Mouse (Mus musculus) heart, embryonic 11.5 days (tissue): ENCODE measurements around the gene Cfap74. TPM values are rescaled to one million over a fixed set of nuclear protein-coding genes. Genes with fewer than 3 reads are reported as not detected.

Experiments
- ATAC-seq: fragments of 200-750 bp; cut with Nextera tagmentation; replicated peaks from 2 replicates; pipeline ENCODE4 v1.8.0; 2017; ENCODE audit warnings: moderate library complexity; ENCODE audit not compliant: insufficient number of reproducible peaks, low FRiP score, low TSS enrichment
- H3K27ac ChIP-seq: fragments of 300-500 bp; sonication (generic); 2 replicates; pipeline ENCODE4 v1.5.1; 2014; ENCODE audit warnings: mild to moderate bottlenecking, low read depth, low read length
- H3K27me3 ChIP-seq: fragments of 300-500 bp; sonication (generic); 2 replicates; pipeline ENCODE4 v1.6.1; 2014; ENCODE audit warnings: mild to moderate bottlenecking, low read length, mixed read lengths; ENCODE audit not compliant: control insufficient read depth, insufficient read depth
- H3K36me3 ChIP-seq: fragments of 300-500 bp; sonication (generic); 2 replicates; pipeline ENCODE4 v1.6.1; 2014; ENCODE audit warnings: mild to moderate bottlenecking, low read length, moderate library complexity, mixed read lengths; ENCODE audit not compliant: control insufficient read depth, insufficient read depth
- H3K4me1 ChIP-seq: fragments of 300-500 bp; sonication (generic); 2 replicates; pipeline ENCODE4 v1.6.1; 2014; ENCODE audit warnings: low read length; ENCODE audit not compliant: control insufficient read depth, insufficient read depth
- H3K4me2 ChIP-seq: fragments of 300-500 bp; sonication (generic); 2 replicates; pipeline ENCODE4 v1.6.1; 2014; ENCODE audit warnings: mild to moderate bottlenecking, moderate library complexity
- H3K4me3 ChIP-seq: fragments of 300-500 bp; sonication (generic); 2 replicates; pipeline ENCODE4 v1.5.1; 2014; ENCODE audit warnings: low read depth, low read length
- H3K9ac ChIP-seq: fragments of 300-500 bp; sonication (generic); 2 replicates; pipeline ENCODE4 v1.6.1; 2014; ENCODE audit warnings: mild to moderate bottlenecking, low read depth, low read length, moderate library complexity
- H3K9me3 ChIP-seq: fragments of 300-500 bp; sonication (generic); replicated peaks from 2 replicates; pipeline ENCODE4 v1.6.1; 2016; ENCODE audit warnings: low read length; ENCODE audit not compliant: control insufficient read depth
- WGBS: fragments of 180-500 bp; shearing (Covaris S2); extraction: QIAGEN DNeasy Blood & Tissue Kit; methylation state at CpG from one replicate; pipeline ENCODE4 v1.1.7; 2014; ENCODE audit not compliant: insufficient replicate concordance; 5-methylcytosine and 5-hydroxymethylcytosine counted together
- polyA plus RNA-seq: library from polyadenylated mRNA; unstranded; fragments of >200 nt; fragmentation: Nextera tagmentation; extraction: Ambion mirVana; gene quantifications from 2 replicates; pipeline ENCODE4 v1.2.1, GENCODE M21; 2014

The Cfap74 gene
- polyA plus RNA-seq, 1 experiment from 2014 or later = 1.8 TPM

DNA sequence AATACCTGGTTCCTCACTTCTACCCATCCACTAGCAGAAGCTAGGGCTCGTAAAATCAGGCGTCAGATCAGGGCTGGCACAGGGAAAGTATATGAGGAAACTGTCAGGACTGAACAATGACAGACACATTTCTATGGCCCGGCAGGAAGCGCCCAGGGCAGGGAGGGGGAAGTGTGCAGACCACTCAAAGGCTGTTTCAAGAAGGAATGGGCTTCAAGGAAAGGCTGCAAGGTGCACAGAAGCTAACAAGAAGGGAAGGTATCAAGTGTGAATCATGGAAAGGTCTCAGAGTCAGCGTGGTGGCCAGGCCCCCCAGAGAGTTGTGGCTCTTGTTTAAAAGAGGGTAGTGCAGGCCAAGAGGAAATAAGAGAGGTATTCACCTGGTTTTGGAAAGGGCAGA, 81.5 kb downstream of the Cfap74 start:
- Histone ChIP-seq H3K9me3 (no peaks in the 10 kb centered on the region), H3K9ac (peak overlapping the region; percentile 99), H3K4me1 (peaks cover 45% of the 10 kb centered on the region), H3K4me3 (peak overlapping the region; percentile 71), H3K27ac (peak overlapping the region; percentile 91; the same call in 1 of the 2 replicates), H3K4me2 (peak overlapping the region; percentile 81), H3K36me3 (no peaks in the 10 kb centered on the region), H3K27me3 (no peaks in the 10 kb centered on the region)
- no peak for ATAC-seq
- 40% methylated on average over 5 of the region's 5 CpGs for WGBS

DNA sequence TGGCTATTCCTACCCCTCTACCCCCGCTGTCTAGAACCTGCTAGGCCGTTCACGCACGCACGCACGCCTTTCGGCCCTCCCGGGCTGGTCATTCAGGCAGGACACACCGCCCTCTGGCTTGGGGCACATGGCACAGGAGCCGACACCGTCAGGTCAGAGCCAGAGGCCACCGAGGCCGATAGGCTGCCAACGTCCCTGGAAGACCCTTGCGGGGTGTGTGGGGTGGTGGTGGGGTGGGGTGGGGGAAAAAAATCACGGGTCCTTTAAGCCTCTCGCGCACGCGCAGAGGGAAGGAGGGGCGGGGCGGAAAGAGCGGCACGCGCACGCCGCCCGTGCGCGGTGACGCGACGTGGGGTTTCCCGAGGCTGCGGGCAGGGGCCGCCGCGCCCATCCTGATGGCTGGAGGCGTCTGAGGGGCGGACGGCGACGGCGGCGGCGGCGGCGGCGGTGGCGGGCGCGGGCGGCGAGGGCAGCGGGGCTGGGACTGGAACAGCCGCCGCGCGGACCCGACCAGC, 82.1 kb downstream of the Cfap74 start, which contains the start of gene Gnb1:
TSS of gene Gnb1 (plus strand) at position 372 of the 515 bp plus-strand sequence.
- no peaks in the 10 kb centered on the region for H3K9me3 ChIP-seq
- ATAC-seq = peak; percentile 80
- peak within 1 kb of the TSS; percentile 91 for H3K27ac ChIP-seq
- peak within 1 kb of the TSS; percentile 71 for H3K4me3 ChIP-seq
- peak within 1 kb of the TSS; percentile 81 for H3K4me2 ChIP-seq
- peaks cover 45% of the 10 kb centered on the region for H3K4me1 ChIP-seq
- no peaks in the 10 kb centered on the region for H3K36me3 ChIP-seq
- H3K9ac ChIP-seq = peak within 1 kb of the TSS; percentile 99
- no peaks in the 10 kb centered on the region for H3K27me3 ChIP-seq
- under 1% methylated on average over 42 of the region's 60 CpGs for WGBS

DNA sequence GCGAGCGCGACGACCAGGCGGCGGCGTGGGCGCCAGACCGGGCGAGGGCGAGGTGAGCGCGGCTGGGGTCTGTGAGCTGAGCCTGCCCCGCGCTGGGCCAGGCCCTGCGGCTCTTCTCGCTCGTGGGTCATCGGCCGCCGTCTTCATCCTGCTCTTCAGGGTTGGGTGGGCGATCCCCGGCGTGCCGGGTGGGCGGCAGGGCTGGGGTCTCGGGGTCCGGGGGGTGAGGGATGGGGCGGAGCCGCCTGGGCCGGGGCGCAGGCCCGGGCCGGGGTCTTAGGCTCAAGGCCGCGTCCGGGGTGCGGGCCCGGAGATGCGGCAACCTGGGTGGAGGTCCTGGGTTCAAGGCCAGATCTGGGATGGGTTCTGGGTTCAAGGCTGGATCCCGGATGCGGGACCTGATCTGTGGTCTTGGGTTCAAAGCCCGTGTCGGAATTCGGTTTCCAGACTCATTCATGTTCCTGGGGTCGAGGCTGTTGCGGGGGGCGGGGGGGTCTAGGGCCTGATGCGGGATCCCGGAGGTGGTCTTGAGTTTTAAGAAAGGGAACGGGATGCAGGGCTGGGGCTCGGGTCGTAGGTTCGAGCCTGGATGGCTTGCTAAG, 82.6 kb downstream of the Cfap74 start:
- Histone ChIP-seq H3K9me3 (no peaks in the 10 kb centered on the region), H3K4me2 (peak overlapping the region; percentile 81), H3K4me3 (peak overlapping the region; percentile 71), H3K4me1 (peaks cover 44% of the 10 kb centered on the region), H3K27ac (peak overlapping the region; percentile 91), H3K9ac (peak overlapping the region; percentile 99), H3K36me3 (no peaks in the 10 kb centered on the region), H3K27me3 (no peaks in the 10 kb centered on the region)
- under 1% methylated on average over 52 of the region's 54 CpGs for WGBS
- ATAC-seq = peak; percentile 43

DNA sequence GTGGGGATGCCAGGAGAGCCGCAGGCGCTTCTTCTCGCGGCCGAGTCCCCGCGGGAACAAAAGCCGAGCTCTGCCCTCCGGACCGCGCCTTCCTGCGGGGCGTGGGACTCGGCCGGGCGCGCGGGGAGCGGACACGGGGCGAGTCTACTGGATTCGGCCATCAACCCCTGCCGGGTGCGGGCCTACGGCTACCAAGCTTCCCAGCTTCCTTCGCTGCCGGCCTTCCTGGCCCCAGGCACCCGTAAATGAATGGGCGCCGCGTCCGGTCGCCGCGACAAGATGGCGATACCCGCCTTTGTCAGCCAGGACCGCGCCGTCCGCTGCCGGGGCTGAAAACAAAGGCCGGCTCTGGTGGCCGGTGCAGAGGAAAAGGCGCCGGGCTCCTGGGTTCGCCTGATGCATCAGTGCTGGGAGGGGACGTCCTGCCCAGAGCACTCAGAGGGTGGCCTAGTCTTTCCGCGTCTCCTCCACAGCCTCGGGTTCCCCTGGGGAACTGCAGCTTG, 83.2 kb downstream of the Cfap74 start:
- H3K36me3 ChIP-seq = no peaks in the 10 kb centered on the region
- H3K27me3 ChIP-seq = no peaks in the 10 kb centered on the region
- H3K4me2 ChIP-seq = peak overlapping the region; percentile 81
- H3K9me3 ChIP-seq = no peaks in the 10 kb centered on the region
- peaks cover 42% of the 10 kb centered on the region for H3K4me1 ChIP-seq
- no peak for ATAC-seq
- peak overlapping the region; percentile 99 for H3K9ac ChIP-seq
- H3K27ac ChIP-seq = peak overlapping the region; percentile 91
- H3K4me3 ChIP-seq = peak overlapping the region; percentile 71
- WGBS = under 1% methylated on average over 43 of the region's 51 CpGs

DNA sequence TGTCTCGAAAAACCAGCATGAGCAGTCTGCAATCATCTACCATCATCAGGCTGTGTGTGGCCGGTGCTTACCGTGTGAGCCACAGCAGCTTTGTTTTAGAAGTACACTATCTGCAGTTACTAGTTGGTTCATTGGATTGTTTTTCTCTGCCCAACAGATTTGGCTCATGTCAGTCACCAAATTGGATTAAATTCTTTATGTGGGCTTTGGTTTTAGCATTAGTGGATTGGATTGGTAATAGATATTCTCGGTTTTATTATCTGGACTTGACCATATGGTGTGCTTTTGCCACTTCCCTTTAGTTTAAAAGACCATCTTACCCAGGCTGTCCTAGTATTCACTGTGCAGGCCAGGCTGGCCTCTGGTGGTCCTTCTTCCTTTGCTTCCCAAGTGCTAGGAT, 85.9 kb downstream of the Cfap74 start:
- H3K36me3 ChIP-seq = no peaks in the 10 kb centered on the region
- no peak overlapping the region for H3K4me3 ChIP-seq
- no peak overlapping the region for H3K27ac ChIP-seq
- no peak for ATAC-seq
- H3K9ac ChIP-seq = no peak overlapping the region
- H3K27me3 ChIP-seq = no peaks in the 10 kb centered on the region
- WGBS = 71% methylated on average over 4 of the region's 4 CpGs
- no peak overlapping the region for H3K4me2 ChIP-seq
- peaks cover 19% of the 10 kb centered on the region for H3K4me1 ChIP-seq
- H3K9me3 ChIP-seq = no peaks in the 10 kb centered on the region

DNA sequence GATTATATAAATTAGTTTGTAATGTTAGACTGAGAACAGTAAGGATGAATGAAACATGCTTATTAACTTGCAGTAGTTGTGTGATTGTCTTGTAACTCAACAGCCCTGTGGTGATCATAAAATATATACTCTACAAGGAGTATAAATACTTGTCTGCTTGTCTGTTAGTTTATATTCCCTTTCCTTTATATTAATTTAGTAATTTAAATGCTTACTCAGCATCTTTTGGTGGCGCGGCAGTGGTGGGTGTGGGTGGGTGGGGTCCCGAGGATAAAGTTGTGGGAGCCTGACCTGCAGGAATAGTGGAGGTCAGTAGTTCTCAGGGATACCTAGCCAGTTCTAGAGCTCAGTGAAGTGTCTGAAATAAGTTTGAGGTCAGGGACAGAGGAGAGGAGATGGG, 89.0 kb downstream of the Cfap74 start:
- no peak overlapping the region for H3K4me2 ChIP-seq
- H3K9me3 ChIP-seq = no peaks in the 10 kb centered on the region
- H3K9ac ChIP-seq = no peak overlapping the region
- H3K4me3 ChIP-seq = no peak overlapping the region
- H3K27me3 ChIP-seq = no peaks in the 10 kb centered on the region
- ATAC-seq = no peak
- WGBS = 77% methylated on average over 3 of the region's 3 CpGs
- H3K27ac ChIP-seq = no peak overlapping the region
- H3K4me1 ChIP-seq = peaks cover 12% of the 10 kb centered on the region
- no peaks in the 10 kb centered on the region for H3K36me3 ChIP-seq

DNA sequence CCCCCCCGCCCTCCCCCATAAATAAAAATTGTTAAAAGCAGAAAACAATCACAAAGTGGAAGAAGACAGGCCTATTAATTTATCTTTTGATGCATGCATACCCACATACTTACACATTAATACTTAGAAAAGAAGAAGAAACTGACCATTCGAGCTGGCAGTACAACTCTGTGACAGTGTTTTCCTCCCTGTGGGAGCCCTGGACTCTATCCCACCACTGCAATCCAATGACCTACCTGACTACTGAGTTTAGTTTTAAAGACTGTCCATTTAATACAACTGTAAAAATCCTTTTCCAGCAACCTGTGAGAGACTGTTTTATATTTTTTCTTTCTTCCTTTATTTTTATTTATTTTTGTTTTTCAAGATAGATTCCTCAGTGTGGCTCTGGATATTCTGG, 92.1 kb downstream of the Cfap74 start:
- Histone ChIP-seq H3K27ac (no peak overlapping the region), H3K4me2 (no peak overlapping the region), H3K36me3 (no peaks in the 10 kb centered on the region), H3K27me3 (no peaks in the 10 kb centered on the region), H3K4me1 (peaks cover 9% of the 10 kb centered on the region), H3K9ac (no peak overlapping the region), H3K4me3 (no peak overlapping the region), H3K9me3 (no peaks in the 10 kb centered on the region)
- 62% methylated on average over 2 of the region's 2 CpGs for WGBS
- no peak for ATAC-seq

DNA sequence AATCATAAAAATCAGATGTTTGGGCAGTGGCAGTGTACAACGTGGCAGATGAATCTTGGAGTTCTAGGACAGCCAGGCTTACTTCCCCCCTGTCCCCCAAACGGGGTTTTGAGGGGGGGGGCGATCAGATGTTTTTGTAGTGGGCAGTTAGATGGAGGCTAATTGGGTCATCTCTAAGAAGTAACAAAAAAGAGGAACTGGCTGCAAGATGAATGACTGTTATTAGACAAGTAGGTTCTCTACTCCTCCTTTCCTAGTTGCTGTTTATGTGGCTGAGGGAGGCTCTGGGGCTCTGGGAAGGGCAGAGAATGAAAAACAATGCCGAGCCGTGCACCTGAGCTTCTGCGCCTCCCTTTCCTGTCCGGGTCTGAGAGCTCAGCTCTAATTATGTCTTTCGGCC, 96.1 kb downstream of the Cfap74 start:
- ATAC-seq = no peak
- Histone ChIP-seq H3K4me1 (peaks cover 9% of the 10 kb centered on the region), H3K4me2 (no peak overlapping the region), H3K27me3 (no peaks in the 10 kb centered on the region), H3K9ac (no peak overlapping the region), H3K9me3 (no peaks in the 10 kb centered on the region), H3K36me3 (no peaks in the 10 kb centered on the region), H3K27ac (no peak overlapping the region), H3K4me3 (no peak overlapping the region)
- WGBS = 73% methylated on average over 8 of the region's 8 CpGs
